Mouse (Mus musculus) midbrain, postnatal 0 days (tissue): Measurements from ENCODE around the gene Alg11. TPM values are rescaled to one million over a fixed set of nuclear protein-coding genes. Genes with fewer than 3 reads are reported as not detected.

ENCODE experiments used
- ATAC-seq: fragments of 200-750 bp; cut with Nextera tagmentation; 2 replicates; pipeline ENCODE4 v1.8.0; 2017; ENCODE audit warnings: moderate number of reproducible peaks, mild to moderate bottlenecking, moderate TSS enrichment, moderate library complexity; ENCODE audit not compliant: low FRiP score
- DNase-seq: peaks from one replicate; pipeline ENCODE4 v3.0.0-alpha.2; 2015; ENCODE audit warnings: low spot score
- H3K27ac ChIP-seq: fragments of 300-500 bp; sonication (generic); 2 replicates; pipeline ENCODE4 v1.5.1; 2014; ENCODE audit warnings: low read depth, mild to moderate bottlenecking, low read length, mixed read lengths
- H3K27me3 ChIP-seq: fragments of 300-500 bp; sonication (generic); 2 replicates; pipeline ENCODE4 v1.6.1; 2014; ENCODE audit warnings: low read length, control low read depth, mixed read lengths; ENCODE audit not compliant: insufficient read depth
- H3K36me3 ChIP-seq: fragments of 300-500 bp; sonication (generic); 2 replicates; pipeline ENCODE4 v1.6.1; 2014; ENCODE audit warnings: low read length, control low read depth, mixed read lengths; ENCODE audit not compliant: insufficient read depth
- H3K4me1 ChIP-seq: fragments of 300-500 bp; sonication (generic); 2 replicates; pipeline ENCODE4 v1.6.1; 2014; ENCODE audit warnings: mild to moderate bottlenecking, control low read depth, antibody characterized with exemption, low read length, mixed read lengths; ENCODE audit not compliant: insufficient read depth
- H3K4me2 ChIP-seq: fragments of 300-500 bp; sonication (generic); 2 replicates; pipeline ENCODE4 v1.6.1; 2014; ENCODE audit warnings: low read depth, mild to moderate bottlenecking, low read length, mixed read lengths; ENCODE audit not compliant: poor library complexity, severe bottlenecking
- H3K4me3 ChIP-seq: fragments of 300-500 bp; sonication (generic); 2 replicates; pipeline ENCODE4 v1.5.1; 2014; ENCODE audit warnings: low read depth, mild to moderate bottlenecking, low read length, moderate library complexity
- H3K9ac ChIP-seq: fragments of 300-500 bp; sonication (generic); replicated peaks from 2 replicates; pipeline ENCODE4 v1.6.1; 2014; ENCODE audit warnings: mild to moderate bottlenecking, low read length, moderate library complexity, mixed read lengths; ENCODE audit not compliant: poor library complexity, severe bottlenecking
- H3K9me3 ChIP-seq: fragments of 300-500 bp; sonication (generic); 2 replicates; pipeline ENCODE4 v1.6.1; 2016; ENCODE audit warnings: low read length, control low read depth
- CTCF ChIP-seq: IDR thresholded peaks from 2 replicates; pipeline ENCODE4 v1.5.1; 2016; ENCODE audit warnings: antibody characterized with exemption, mild to moderate bottlenecking
- WGBS: fragments of 180-500 bp; shearing (Covaris S2); extraction: QIAGEN DNeasy Blood & Tissue Kit; methylation state at CpG from one replicate; pipeline ENCODE4 v1.1.7; 2014; 5-methylcytosine and 5-hydroxymethylcytosine counted together
- polyA plus RNA-seq: library from polyadenylated mRNA; unstranded; fragments of >200 nt; fragmentation: Nextera tagmentation; extraction: Ambion mirVana; gene quantifications from 2 replicates; pipeline ENCODE4 v1.2.1, GENCODE M21; 2015
- total RNA-seq: library from RNA; depleted of rRNA; stranded (reverse); fragments of >200 nt; gene quantifications from 2 replicates; pipeline ENCODE4 v1.2.3, GENCODE M21; 2014

Alg11 gene
- total and polyA plus RNA-seq, 2 experiments from 2014 or later = 39.1 to 40.7 TPM

DNA sequence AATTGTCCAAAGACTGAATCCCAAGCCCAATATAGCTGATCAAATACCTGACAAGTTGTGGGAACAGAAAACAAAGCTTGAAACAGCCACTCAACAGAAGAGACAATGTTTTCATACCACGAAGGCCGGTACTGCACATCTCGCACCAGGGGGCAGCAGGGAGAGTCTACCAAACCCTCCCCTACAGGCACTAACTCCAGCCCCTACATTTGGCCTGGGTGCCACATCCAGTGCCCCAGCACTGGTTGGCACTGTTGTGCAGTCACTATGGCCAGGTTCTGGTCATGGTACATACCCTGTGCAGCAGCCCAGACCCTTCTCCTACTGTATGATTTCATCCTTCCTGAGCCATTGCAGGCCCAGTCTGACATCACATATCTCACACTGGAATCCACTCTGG lies 31.5 kb upstream of the Alg11 start:
- DNase-seq (no peak), ATAC-seq (no peak)
- 0 out of 2 replicates have a peak, but pooled peaks have one; percentile 7 for TF ChIP-seq CTCF
- H3K4me1 ChIP-seq = no peaks in the 10 kb centered on the region
- H3K4me3 ChIP-seq = no peak overlapping the region
- WGBS = 93% methylated on average over 3 of the region's 3 CpGs
- H3K27me3 ChIP-seq = no peaks in the 10 kb centered on the region
- no peaks in the 10 kb centered on the region for H3K36me3 ChIP-seq
- H3K27ac ChIP-seq = no peak overlapping the region
- no peak overlapping the region for H3K4me2 ChIP-seq
- no peaks in the 10 kb centered on the region for H3K9me3 ChIP-seq
- H3K9ac ChIP-seq = no peak overlapping the region

DNA sequence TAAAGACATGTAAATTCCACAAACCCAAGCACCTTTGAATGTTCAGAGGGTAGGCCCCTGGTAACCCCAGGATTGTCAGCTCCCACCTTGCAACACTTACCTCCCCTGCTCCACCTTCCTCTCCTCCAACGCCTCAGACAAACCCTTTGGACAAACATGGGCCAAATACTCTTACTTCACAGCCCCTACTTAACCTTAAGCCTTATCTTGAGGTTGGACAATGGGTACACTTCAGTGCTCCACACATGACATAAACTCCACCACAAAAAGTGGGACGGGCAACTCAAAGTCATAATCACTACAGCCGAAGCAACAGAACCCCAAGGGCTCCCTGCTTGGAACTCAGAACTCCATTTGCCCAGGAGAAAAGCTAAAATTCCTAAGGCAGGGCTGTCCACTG lies 29.5 kb upstream of the Alg11 start:
- DNase-seq = no peak
- WGBS = 80% methylated on average over 3 of the region's 3 CpGs
- no peak for TF ChIP-seq CTCF

DNA sequence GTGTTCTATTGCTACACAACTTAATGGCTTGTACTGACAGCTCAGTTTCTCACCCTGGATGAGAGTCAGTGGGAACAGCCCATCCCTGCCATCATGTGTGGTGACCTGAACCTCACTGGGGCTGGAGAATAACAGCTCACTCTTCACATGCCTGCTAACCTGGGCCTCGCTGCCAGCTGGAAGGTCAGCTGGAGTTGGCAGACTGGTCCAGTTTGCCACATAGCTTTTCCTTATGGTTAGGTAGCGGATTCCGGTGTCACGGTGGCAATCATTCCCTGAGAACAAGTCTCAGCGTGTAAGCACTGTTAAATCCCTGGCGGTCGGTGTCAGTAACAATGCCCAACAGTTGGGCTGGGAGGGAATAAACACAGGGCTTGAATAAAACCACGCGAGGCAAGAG lies 24.4 kb upstream of the Alg11 start:
- Histone ChIP-seq H3K36me3 (no peaks in the 10 kb centered on the region), H3K4me3 (no peak overlapping the region), H3K4me2 (no peak overlapping the region), H3K9me3 (no peaks in the 10 kb centered on the region), H3K9ac (no peak overlapping the region), H3K27me3 (no peaks in the 10 kb centered on the region), H3K27ac (no peak overlapping the region), H3K4me1 (peaks cover 4% of the 10 kb centered on the region; the same call in 1 of the 2 replicates)
- TF ChIP-seq CTCF = no peak
- ATAC-seq = no peak
- DNase-seq = no peak
- 86% methylated on average over 9 of the region's 9 CpGs for WGBS

More for the DNA sequence above, 29.5 kb upstream of the Alg11 start:
- no peaks in the 10 kb centered on the region for H3K9me3 ChIP-seq
- H3K4me3 ChIP-seq = no peak overlapping the region
- no peak overlapping the region for H3K9ac ChIP-seq
- H3K4me2 ChIP-seq = no peak overlapping the region
- H3K36me3 ChIP-seq = no peaks in the 10 kb centered on the region
- H3K27me3 ChIP-seq = no peaks in the 10 kb centered on the region
- ATAC-seq = no peak
- H3K27ac ChIP-seq = no peak overlapping the region
- no peaks in the 10 kb centered on the region for H3K4me1 ChIP-seq

- H3K4me2 ChIP-seq = no peak overlapping the region
- WGBS = 81% methylated on average over 7 of the region's 7 CpGs
- no peak overlapping the region for H3K4me3 ChIP-seq
- peaks cover 4% of the 10 kb centered on the region; the same call in 1 of the 2 replicates for H3K4me1 ChIP-seq
- no peaks in the 10 kb centered on the region for H3K36me3 ChIP-seq
- H3K27me3 ChIP-seq = no peaks in the 10 kb centered on the region
- TF ChIP-seq CTCF = no peak
- DNase-seq = no peak
- no peak overlapping the region for H3K27ac ChIP-seq
- ATAC-seq = no peak
- no peak overlapping the region for H3K9ac ChIP-seq
- no peaks in the 10 kb centered on the region for H3K9me3 ChIP-seq
Measured at GRCm38 (mm10) chr8:22037022-22037421, 23.5 kb upstream of the Alg11 start.

DNA sequence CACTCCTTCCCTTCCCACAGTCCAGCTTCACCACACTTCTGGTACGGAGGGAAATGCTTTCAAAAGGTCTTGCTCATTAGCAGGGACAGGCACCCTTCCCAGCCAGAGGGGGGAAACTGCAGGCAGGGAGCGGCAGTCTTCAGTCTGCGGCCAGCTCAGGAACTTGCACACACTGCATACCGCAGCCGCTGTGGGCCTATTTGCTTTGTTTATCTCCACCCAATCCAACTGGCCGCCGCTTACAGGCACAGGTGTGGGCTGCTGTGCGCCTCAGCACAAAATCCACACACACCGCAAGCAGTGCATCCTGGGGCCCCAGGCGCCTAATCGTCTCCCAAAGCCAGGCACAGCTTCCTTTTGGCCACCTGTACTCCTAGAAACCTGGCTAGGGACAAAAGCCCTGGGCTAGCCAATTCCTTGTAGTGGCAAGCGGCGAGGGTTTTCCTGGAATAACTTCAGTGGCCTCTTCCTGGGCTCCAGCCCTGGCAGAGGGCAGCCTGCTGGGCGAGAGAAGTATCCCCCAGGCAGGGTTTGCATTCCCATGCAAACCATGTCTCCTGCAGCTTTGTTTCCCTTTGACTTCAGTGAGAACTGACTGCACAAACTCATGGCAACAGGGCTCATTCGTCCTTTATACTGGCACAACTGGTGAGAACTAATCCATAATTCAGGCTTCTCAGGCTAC lies 20.9 kb upstream of the Alg11 start:
- H3K36me3 ChIP-seq = no peaks in the 10 kb centered on the region
- H3K4me1 ChIP-seq = peaks cover 4% of the 10 kb centered on the region; the same call in 1 of the 2 replicates
- H3K27me3 ChIP-seq = no peaks in the 10 kb centered on the region
- ATAC-seq (peak; percentile 49; the same call in 1 of the 2 replicates), DNase-seq (peak; percentile 35)
- H3K27ac ChIP-seq = 0 out of 2 replicates have a peak overlapping the region, but pooled peaks have one; percentile 26
- H3K9ac ChIP-seq = 0 out of 2 replicates have a peak overlapping the region, but pooled peaks have one; percentile 26
- peak overlapping the region; percentile 28 for H3K4me2 ChIP-seq
- 12% methylated on average over 15 of the region's 15 CpGs for WGBS
- no peak; the same call in 1 of the 2 replicates for TF ChIP-seq CTCF
- no peaks in the 10 kb centered on the region for H3K9me3 ChIP-seq
- no peak overlapping the region for H3K4me3 ChIP-seq

- peak; percentile 19 for DNase-seq
- 27% methylated on average over 6 of the region's 6 CpGs for WGBS
- no peak for ATAC-seq
- no peak overlapping the region for H3K27ac ChIP-seq
- H3K4me2 ChIP-seq = no peak overlapping the region
- no peaks in the 10 kb centered on the region for H3K9me3 ChIP-seq
- H3K27me3 ChIP-seq = no peaks in the 10 kb centered on the region
- H3K4me3 ChIP-seq = no peak overlapping the region
- no peaks in the 10 kb centered on the region for H3K36me3 ChIP-seq
- TF ChIP-seq CTCF = no peak
- peaks cover 4% of the 10 kb centered on the region; the same call in 1 of the 2 replicates for H3K4me1 ChIP-seq
- no peak overlapping the region for H3K9ac ChIP-seq
Measured at GRCm38 (mm10) chr8:22040153-22040509, 20.4 kb upstream of the Alg11 start.
